Mouse (Mus musculus): ENCODE measurements around the gene Tns3. TPM values are rescaled to one million over a fixed set of nuclear protein-coding genes. Genes with fewer than 3 reads are reported as not detected.
"Not testable (repeated sequence)": the region's sequence is repeated elsewhere in the genome, so short reads cannot be mapped to it uniquely, and the experiment has no call there.

Gene Tns3
- total RNA-seq, 2 experiments from 2014 or later, result 33.6 to 40.1 TPM

DNA sequence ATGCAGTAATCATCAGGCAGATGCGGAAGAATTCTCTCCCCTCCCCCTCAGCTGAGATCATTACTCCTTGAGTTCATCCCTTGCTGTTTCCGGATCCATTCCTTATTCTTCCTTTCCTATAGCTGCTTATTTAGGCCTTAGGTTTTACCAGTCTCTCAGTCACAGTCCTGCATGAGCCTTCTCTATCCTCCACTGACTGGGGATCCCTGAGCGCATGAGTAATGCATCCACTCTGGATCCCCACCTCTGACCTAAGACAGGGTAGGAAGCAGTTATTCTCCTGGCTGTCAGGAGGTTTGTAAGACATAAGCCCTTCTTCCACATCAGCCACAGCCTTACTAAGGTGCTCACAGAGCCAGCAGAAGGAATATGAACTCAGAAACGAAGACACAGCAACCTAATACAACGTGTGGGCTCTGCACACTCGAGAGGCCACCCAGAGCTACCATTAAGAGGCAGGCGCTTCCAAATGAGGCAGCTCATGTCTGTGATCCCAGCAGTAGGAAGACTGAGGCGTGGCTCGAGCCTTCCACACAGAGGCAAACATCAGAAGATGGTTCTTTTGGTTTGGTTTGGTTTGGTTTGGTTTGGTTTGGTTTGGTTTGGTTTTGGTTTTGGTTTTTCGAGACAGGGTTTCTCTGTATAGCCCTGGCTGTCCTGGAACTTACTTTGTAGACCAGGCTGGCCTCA is 38.3 kb downstream of the Tns3 start:
- Histone ChIP-seq H3K27ac (no peak overlapping the region), H3K4me3 (no peak overlapping the region)
- no peak for DNase-seq (ENCODE audit: extremely low spot score in 1 of 2, low spot score in 2 of 2)
- no peak for TF ChIP-seq CTCF (IDR thresholded peaks at IDR 0.05)
- intact Hi-C loops (cut with DNase I), result no loop called here

DNA sequence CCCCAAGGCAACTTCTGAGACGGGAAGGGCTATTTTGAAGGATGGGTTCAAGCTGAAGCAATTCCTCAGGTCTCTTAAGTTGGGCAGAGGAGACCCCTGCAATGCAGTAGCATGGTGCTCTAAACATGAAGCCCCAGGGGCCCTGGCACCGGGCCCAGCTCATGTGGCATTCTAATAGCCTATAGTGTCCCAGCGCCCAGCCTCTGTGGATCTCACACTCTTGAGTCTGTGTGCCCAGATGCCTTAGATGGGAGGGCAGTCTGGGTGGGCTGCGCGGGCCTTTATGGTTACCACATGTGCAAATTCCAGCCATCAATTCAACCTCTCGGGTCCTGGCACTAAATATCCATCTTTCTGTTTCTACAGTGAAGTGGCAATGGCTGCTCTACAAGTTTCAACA is 38.9 kb downstream of the Tns3 start:
- no peak for TF ChIP-seq CTCF (IDR thresholded peaks at IDR 0.05)
- no peak overlapping the region for H3K4me3 ChIP-seq
- intact Hi-C loops (cut with DNase I), result no loop called here
- no peak overlapping the region for H3K27ac ChIP-seq
- no peak for DNase-seq (ENCODE audit: extremely low spot score in 1 of 2, low spot score in 2 of 2)

DNA sequence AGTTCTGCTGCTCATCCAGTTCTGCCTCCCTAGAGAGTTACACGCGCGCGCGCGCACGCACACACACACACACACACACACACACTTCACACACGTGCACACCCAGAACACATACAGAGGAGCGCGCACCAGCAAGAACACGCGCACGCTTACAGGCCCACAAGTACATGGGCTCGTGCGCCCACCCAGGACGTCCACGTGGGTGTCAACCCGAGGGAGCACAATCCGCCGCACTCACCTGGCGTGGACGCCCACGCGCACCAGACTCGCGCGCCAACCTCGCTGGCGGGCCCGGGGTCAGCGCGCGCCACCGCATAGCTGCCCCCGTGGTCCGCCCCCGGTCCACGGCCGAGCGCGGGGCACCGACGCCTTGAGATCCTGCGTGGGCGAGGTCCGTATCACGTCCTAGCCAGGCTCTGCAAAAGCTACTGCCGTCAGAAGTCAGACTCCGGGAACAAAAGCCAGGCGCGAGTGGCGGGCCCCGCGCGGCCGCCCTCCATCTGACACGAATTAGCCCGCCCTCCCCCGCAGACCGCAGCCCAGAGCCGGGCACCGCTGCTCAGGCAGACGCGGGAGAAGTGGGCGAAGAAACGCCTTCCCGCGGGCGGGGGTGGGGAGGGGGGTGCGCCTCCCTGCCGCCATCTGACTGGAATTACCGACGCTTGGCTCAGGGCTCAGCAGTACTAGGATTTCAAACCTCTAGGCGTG is 40.0 kb downstream of the Tns3 start:
- intact Hi-C loops (cut with DNase I), result no loop called here
- DNase-seq (ENCODE audit: extremely low spot score in 1 of 2, low spot score in 2 of 2), result peak; percentile 38 to 54
- Histone ChIP-seq H3K27ac (no peak overlapping the region), H3K4me3 (peak overlapping the region; percentile 59)
- no peak; the same call in 1 of the 2 replicates for TF ChIP-seq CTCF (IDR thresholded peaks at IDR 0.05)

DNA sequence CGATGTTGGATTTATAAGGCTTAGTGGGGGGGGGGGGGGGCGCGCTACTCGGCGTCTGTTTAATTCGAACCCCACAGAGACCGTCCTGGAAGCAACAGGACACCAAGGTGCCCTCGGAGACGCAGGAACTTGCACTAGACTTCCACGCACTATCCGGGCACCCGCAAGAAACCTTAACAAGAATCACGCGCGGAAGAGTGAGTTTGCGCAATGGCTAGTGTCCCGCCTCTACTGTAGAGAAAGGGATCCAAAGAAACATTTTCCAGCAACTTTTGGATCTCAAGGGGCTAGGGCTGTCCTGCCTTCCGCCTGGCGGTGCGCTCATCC is 40.5 kb downstream of the Tns3 start:
- no peak for DNase-seq (ENCODE audit: extremely low spot score in 1 of 2, low spot score in 2 of 2)
- no peak overlapping the region for H3K27ac ChIP-seq
- peak overlapping the region; percentile 59 for H3K4me3 ChIP-seq
- no peak for TF ChIP-seq CTCF (IDR thresholded peaks at IDR 0.05)
- intact Hi-C loops (cut with DNase I), result no loop called here

DNA sequence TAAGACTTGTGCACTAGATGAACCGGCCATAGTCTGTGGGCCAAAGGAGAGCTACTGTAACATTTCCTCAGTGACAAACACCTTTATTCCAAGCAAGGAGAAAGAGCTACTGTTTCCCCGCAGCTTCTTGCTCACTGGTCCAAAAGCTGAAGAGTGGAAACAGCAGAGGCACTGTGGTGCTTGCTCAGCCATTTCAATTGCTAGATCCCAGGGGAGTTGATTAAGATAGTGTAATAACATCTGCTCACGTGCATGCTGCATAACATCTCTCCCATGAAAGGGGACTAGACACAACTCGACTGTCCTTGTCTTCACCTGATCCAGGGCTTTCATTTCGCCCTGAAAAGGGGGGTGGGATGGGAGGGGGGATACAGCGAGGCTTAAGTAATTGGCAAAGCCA is 41.7 kb downstream of the Tns3 start:
- intact Hi-C loops (cut with DNase I), result no loop called here

DNA sequence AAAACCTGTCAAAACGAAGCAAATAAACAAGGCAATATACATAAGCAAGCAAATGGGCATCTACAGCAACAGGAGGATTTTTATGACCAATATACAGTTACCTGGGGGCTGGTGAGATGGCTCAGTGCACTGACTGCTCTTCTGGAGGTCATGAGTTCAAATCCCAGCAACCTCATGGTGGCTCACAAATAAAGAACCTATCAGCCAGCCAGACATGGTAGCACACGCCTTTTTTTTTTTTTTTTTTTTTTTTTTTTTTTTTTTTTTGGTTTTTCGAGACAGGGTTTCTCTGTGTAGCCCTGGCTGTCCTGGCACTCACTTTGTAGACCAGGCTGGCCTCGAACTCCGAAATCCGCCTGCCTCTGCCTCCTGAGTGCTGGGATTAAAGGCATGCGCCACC is 45.2 kb downstream of the Tns3 start:
- H3K4me3 ChIP-seq; intact Hi-C loops (cut with DNase I); H3K27ac ChIP-seq; DNase-seq (ENCODE audit: extremely low spot score in 1 of 2, low spot score in 2 of 2): not testable (repeated sequence)

More for the DNA sequence above, 41.7 kb downstream of the Tns3 start:
- TF ChIP-seq CTCF (IDR thresholded peaks at IDR 0.05), result no peak
- Histone ChIP-seq H3K4me3 (no peak overlapping the region), H3K27ac (no peak overlapping the region)
- no peak for DNase-seq (ENCODE audit: extremely low spot score in 1 of 2, low spot score in 2 of 2)

DNA sequence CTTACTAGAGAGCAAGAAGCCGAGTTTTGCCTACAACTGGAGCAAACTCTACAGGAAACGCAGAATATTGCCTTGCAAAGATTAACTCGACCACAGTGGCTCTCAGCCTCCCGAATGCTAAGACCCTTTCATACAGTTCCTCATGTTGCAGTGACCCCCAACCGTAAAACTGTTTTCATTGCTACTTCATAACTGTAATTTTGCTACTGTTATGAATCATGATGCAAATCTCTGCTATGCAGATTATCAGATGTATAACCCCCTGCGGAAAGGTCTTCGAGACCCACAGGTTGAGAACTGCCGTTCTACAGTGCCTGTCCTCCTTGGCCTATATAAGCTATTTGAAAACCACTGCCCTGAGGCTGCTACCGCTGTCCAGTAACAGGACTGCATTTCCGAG is 46.0 kb downstream of the Tns3 start:
- no peak for DNase-seq (ENCODE audit: extremely low spot score in 1 of 2, low spot score in 2 of 2)

DNA sequence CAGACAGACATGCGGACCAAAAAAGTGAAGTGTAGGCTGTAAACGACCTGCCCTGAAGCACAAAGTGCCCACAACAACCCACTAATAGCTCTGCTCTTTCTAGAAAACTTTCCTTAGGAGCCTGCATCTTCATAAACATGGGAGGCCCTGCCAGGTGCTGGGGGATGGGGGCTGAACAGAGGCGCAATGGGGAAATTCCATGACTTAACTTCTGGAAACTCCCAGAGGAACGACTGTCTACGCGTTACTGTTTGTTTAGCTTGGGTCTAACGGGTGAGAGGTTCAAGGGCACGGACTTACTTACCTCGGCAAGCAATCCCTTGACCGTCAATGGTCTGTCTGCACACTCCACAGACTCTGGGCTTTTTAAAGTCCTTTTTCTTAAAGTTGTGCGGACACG is 48.9 kb downstream of the Tns3 start:
- H3K4me3 ChIP-seq, result no peak overlapping the region
- intact Hi-C loops (cut with DNase I), result no loop called here
- no peak overlapping the region for H3K27ac ChIP-seq
- TF ChIP-seq CTCF (IDR thresholded peaks at IDR 0.05), result no peak
- DNase-seq (ENCODE audit: extremely low spot score in 1 of 2, low spot score in 2 of 2), result no peak

More for the DNA sequence above, 46.0 kb downstream of the Tns3 start:
- TF ChIP-seq CTCF (IDR thresholded peaks at IDR 0.05), result no peak
- Histone ChIP-seq H3K27ac (no peak overlapping the region), H3K4me3 (no peak overlapping the region)
- intact Hi-C loops (cut with DNase I), result no loop called here

DNA sequence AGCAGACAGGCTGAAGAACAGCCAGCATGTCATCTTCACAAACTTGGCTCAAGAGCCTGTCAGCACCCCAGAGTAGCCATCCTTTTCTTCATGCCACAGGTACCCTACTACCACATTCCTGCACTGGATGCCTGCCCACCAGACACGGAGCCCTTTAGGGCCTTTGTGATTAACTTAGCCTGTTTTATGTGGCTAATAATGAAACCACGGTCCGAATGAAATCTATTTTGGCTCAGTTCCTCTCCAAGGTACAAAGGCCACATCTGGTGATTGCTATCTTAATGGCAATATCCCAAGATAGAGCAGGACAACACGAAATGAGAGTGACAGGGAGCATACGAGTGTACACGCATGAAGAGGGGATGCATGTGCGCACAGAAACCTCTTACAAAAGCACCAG is 53.9 kb downstream of the Tns3 start:
- intact Hi-C loops (cut with DNase I), result no loop called here
- H3K27ac ChIP-seq, result no peak overlapping the region
- DNase-seq (ENCODE audit: extremely low spot score in 1 of 2, low spot score in 2 of 2), result no peak
- TF ChIP-seq CTCF (IDR thresholded peaks at IDR 0.05), result no peak
- no peak overlapping the region for H3K4me3 ChIP-seq

DNA sequence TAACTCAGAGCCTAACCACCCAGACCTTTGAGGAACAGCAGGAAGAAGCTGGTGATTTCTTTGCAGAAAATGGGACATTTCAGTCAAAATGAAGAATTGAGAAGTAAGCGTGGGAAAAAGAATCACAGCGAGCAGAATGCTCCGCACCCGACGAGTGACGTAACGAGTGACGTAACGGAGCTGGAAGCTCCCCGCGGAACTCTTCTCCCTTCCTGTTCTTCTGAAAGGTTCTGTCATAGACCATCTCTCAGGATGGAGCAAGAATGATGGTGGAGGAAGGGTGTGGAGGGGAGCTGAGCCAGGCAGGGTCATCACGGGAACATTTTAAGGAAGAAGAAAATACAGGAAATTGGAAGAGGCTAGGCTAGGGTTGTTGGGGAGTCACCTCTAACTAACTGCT is 54.5 kb downstream of the Tns3 start:
- no peak overlapping the region for H3K27ac ChIP-seq
- TF ChIP-seq CTCF (IDR thresholded peaks at IDR 0.05), result no peak
- intact Hi-C loops (cut with DNase I), result no loop called here
- DNase-seq (ENCODE audit: extremely low spot score in 1 of 2, low spot score in 2 of 2), result no peak
- no peak overlapping the region for H3K4me3 ChIP-seq

DNA sequence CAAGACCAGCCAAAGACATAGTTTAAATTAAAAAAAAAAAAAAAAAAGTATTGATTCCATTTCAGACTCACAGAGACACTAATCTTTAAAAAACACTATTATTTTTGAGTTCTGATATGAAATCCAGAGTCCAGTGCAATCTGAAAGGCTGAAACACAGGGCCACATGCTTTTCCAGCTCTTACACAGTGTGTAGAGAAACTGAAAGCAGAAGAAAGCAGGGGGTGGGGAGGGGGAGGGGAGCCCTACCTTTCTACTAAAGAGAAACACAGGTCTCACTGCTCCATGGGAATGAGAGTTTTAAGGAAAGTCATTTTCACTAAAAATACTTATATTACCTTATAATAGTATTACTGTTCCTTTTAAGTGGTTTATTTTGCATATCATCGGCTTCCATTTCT is 57.2 kb downstream of the Tns3 start:
- H3K4me3 ChIP-seq, result no peak overlapping the region
- DNase-seq (ENCODE audit: extremely low spot score in 1 of 2, low spot score in 2 of 2), result no peak
- intact Hi-C loops (cut with DNase I), result no loop called here
- no peak for TF ChIP-seq CTCF (IDR thresholded peaks at IDR 0.05)
- no peak overlapping the region for H3K27ac ChIP-seq

DNA sequence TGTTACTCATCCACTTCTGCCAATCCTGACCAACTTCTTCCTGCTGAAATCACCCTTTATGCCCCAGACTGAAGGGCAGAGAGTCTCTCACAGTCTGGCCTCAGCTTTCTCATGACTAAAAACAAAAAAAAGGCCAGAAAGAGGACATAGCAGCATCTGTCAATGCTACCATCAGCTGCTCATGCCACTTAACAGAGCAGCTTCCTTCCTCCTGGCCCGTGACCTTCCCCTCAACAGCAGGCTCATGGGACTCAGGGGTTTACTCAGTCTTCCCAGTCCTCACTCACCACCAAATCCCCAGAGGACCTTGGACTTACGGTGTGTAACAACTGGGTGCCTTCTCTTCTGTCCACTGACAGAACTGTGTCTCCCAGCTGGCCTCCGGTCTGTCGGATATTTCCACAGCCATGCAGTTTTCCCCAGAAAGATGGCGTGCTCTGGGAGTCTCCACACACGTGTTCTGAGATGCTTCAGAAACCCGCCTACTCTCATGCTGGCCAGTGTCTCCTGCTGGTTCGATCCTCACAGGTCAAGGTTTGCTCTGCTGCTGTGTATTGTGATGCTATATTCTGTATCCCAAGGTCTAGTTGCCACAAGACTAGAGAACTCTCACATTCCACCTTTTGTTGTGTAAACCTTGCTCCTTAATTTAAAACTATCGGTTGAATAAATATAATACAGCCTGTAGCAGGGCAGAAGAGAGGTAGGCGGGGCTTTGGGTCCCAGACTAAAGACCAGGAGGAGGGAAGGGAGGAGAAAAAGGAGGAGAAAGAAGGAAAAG is 59.4 kb downstream of the Tns3 start:
- no peak for TF ChIP-seq CTCF (IDR thresholded peaks at IDR 0.05)
- intact Hi-C loops (cut with DNase I), result no loop called here

More for the DNA sequence above, 59.4 kb downstream of the Tns3 start:
- no peak for DNase-seq (ENCODE audit: extremely low spot score in 1 of 2, low spot score in 2 of 2)
- Histone ChIP-seq H3K27ac (no peak overlapping the region), H3K4me3 (no peak overlapping the region)

All from left cerebral cortex, adult 2 months (tissue).